Mouse (Mus musculus) thymus, postnatal 14 days (tissue): ENCODE measurements around the gene Fosl2.

Experiments used
- DNase-seq: peaks from one replicate; pipeline ENCODE4 v3.0.0; 2021

The Fosl2 gene

DNA sequence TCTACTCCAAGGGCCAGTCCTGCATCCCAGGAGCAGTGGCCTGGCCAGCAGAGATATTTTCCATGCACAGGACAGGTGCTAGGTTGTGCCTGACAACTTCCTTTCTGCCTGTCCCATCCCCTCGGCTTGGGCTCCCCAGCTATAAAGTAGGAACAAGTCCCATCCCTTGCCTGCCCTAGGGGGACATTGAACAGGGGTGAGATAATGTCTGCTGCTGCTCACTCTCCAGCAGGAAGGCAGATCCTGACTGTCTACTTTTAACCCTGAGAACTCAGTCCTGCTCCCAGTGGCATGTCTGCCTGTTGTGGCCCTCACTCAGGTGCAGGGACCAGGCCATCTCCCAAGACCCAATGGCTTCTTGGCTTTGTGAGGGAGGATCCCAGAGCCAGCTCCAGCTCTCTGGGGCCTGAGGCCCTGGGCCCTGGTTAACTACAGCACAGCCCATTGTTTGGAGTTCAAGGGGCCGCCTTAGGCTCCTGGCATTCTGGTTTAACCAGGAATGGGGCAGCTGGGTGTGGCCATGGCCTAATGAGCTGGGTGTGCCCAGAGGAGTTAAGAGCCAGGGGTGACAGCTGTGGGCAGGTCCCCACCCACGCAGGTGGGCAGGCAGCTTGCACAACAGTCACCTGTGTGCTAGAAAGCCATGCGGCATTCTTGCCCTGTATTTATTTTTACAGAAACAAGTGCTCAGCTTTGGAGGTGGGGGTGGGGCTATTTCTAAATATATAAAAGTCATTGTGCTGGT is 47.5 kb downstream of the Fosl2 start:
- no peak for DNase-seq

DNA sequence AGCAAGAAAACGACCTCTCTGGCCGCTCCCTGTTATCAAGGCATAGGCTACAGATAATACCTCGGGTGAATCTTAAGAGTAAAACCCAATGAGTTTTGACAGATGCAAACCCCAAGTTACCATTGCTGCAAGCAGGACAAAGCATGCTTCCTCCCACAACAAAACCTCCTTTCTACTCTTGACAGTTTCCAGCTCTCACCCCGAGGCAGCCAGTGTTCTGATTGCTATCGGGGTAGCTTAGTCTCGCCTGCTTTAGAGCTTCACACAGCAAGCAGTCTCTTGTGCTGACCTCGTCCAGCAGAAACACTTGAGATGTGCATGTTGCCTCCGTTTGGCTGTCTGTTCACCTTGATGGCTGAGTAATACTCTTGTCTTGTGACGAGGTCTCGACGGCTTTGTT is 52.1 kb downstream of the Fosl2 start:
- no peak for DNase-seq

DNA sequence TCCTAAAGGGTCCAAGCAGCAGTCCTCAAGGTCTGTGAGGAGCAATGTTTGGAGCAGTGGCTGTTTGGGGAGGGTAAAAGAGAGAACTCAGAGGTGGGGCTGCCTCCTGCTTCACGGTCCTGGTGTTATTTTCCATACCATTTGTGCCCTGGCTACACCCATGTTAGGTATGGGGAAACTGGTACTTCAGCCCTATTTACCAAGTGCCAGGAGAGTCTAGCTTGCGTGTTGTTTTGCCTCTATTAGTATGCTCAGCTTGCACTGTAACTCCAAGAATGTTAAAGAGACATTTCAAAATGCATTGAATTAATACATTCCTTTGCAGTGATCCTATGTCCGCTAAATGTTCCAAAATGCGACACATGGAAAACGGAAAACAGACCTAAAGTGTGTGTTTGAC is 55.7 kb downstream of the Fosl2 start:
- DNase-seq: no peak

DNA sequence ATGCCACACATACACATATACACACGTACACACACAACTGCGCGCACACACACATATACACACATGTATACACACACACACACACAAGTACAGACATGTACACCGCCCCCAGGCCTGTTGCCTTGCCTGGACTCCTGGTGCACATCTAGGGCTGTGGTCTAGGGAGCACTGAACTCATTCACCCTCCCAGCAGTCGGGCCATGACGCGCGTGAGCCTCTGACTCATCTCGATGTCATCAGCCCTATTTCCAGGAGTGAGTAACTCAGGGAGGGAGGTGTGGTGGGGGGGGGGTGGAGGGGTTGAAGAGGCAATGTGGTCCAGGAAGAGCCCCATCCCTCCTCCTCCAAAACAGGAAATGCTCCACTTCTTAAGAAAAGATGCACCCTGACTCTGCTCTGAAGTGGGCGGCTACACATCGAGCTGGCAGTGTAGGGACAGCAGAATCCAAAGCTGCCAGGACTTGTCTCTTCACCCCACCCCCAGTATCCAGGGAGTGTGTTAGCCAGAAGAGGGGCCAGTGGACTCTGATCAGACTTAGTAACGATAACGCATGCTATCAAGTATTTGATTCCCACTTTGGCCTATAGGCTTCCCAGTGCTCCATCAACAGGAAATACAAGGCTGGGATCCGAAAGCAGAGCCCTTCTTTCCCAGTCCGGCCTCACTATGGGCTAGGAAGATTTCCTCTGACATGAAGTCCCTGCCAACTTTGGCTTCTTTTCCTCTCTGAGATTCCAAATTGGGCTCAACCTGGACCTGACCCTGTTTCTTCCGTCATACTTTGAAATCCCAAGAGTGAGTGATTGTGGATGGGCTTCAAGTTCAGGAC is 56.6 kb downstream of the Fosl2 start:
- no peak for DNase-seq

DNA sequence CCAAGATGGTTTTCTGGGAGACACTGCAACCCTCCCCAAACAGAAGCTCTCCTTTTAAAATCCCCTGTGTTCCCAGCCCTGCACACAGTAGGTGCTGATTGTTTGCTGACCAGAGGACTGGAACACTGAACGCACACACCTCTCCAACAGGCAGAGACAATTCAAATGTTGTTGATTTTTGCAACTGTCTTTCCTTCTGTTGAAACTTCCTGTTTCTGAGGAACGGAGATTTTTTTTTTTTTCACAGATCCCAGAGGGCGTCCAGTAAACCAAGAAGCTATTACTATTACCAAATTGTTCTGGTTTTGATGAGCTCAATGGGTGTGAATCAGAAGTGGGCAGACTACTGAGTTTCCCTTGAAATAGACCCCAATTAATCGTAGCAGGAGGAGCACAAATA is 58.6 kb downstream of the Fosl2 start:
- no peak for DNase-seq

DNA sequence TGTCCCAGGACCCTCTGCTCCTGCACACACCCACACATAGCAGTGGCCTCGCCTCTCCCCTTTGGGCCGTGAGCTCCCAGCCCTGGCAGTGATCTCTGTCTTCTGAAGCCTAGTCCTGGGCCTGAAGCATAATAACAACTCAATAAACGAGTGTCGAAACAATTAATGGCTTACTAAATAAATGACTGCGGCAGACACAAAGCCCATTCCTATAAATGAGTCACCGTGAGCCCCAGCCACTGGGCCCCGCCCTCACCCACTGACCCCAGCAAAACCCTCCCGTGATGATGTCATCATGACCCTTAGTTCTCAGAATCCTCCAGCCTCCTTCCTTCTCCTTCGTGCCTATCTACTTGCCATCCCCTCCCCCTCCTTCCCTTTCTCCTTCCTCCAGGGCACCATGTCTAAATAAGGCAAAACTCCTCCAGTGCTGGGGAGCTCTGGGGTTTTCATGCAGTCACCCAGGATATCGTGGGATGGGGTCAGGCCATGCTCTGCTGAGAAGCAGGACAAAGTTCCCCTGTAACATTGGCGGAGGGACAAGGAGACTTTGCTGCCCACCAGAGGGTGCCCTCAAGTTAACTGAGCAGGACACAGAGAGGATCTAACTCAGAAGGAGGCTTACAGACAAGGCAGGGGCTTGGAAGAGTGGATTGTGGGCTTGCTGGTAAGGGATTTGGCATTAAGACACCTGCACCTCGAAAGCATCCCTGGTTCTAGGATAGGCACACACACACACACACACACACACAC is 60.4 kb downstream of the Fosl2 start:
- DNase-seq: no peak

DNA sequence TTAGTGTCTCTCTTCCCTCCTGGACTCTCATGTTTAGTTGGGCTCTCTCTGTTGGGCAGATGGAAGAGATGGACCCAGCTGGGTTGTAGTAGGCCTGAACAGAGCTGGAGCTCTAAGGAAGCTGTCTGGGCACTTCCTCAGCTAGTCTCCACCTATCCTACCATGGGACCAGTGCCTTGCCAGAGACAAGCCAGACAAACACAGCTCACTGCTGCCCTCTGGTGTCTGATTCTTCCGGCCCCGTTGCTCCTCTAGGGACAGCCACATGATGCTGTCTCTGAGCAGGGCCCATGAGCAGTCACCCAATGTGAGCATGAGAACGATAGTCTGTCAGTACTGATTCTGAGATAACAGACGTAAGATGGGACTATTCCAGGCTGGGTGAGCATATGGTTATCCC is 62.1 kb downstream of the Fosl2 start:
- peak; percentile 90 for DNase-seq

DNA sequence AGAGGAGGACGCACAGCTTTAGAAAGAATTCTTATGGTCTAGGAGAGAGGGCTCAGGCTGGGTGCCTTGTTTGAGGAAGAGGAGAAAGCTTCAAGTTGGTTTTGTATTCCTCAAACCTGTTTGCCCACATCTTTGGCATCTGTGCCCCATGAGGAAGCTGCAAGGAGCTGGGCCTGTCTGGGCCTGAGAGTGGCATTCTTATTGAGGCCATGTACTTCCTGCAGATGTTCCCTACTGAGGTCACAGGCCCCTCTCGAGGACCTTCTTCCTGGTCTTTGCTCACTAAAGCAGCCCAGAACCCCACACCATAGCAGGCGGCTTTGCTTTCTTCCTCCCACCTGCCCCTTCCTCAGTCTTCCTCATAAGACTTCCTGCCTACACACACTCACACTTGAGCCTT is 63.5 kb downstream of the Fosl2 start:
- peak; percentile 40 for DNase-seq

DNA sequence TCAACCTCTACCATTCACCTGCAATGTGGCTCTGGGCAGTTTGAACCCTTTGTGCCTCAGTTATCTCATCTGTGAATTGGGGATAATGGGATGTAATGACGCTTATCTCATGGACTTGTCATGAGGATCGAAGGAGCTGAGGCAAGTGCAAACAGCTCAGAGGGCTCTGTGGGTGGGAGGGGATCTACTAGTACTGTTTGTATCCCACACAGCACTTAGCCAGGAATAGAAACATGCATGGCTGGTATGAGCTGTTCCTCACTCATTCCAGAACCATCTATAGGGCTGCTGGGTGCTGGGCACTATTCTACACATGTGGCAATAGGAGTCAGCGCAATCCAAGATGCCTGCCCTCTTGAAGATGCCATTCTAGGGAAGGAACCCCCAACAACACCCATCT is 64.0 kb downstream of the Fosl2 start:
- no peak for DNase-seq

DNA sequence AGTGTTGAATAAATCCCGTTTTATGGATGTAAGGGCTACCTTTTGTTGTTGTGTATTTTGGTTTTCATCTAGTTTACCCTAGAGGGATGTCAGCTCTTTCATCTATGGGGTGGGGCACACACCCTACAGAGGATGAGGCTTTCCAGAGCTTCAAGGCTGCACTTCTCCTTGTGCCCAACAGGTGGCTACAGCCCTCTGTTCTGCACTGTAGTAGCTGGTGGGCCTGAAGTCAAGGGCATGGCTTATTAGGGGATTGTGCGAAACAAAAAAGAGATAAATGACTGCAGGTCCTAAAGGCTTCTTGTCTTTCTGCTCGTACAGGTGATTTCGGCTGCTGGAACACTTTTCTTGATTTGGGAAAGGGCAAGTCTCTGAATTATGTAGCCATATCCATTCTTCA is 69.1 kb downstream of the Fosl2 start:
- peak; percentile 37 for DNase-seq

DNA sequence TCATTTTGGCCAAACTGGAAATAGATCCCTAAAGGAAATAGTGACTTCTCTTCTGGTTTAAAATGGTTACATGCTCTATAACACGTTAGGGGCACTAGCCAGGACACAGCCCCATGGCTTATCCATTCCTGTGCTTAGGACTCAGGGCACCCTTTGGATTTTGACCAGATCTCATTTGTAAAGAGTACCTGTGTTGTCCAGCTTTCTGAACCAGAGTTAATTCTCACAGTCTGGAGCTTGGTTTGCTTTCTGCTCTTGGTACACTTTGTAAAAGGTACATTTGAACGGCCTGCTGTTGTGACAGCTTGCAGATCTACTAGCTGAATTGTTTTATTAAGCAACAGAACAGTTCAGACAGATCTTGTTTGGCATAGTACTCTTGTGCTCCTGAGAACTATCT is 71.1 kb downstream of the Fosl2 start:
- no peak for DNase-seq
